Mouse (Mus musculus) forebrain, embryonic 14.5 days (tissue): ENCODE data around the gene Foxd1. TPM values are rescaled to one million over a fixed set of nuclear protein-coding genes. Genes with fewer than 3 reads are reported as not detected.

Experiments used
- ATAC-seq: fragments of 200-750 bp; cut with Nextera tagmentation; 2 replicates; pipeline ENCODE4 v1.8.0; 2017; ENCODE audit warnings: mild to moderate bottlenecking, moderate library complexity
- DNase-seq: peaks from one replicate; pipeline ENCODE4 v3.0.0-alpha.2; 2015; ENCODE audit warnings: low spot score
- H3K27ac ChIP-seq: fragments of 300-500 bp; sonication (generic); 2 replicates; pipeline ENCODE4 v1.5.1; 2014; ENCODE audit warnings: low read depth, mild to moderate bottlenecking, control low read depth, low read length, moderate library complexity
- H3K27me3 ChIP-seq: fragments of 300-500 bp; sonication (generic); replicated peaks from 2 replicates; pipeline ENCODE4 v1.6.1; 2014; ENCODE audit warnings: low read length, control low read depth, mixed read lengths; ENCODE audit not compliant: control insufficient read depth, insufficient read depth
- H3K36me3 ChIP-seq: fragments of 300-500 bp; sonication (generic); 2 replicates; pipeline ENCODE4 v1.6.1; 2014; ENCODE audit warnings: low read length, control low read depth; ENCODE audit not compliant: control insufficient read depth, insufficient read depth
- H3K4me1 ChIP-seq: fragments of 300-500 bp; sonication (generic); 2 replicates; pipeline ENCODE4 v1.6.1; 2014; ENCODE audit warnings: antibody characterized with exemption, low read length, control low read depth; ENCODE audit not compliant: control insufficient read depth, insufficient read depth
- H3K4me2 ChIP-seq: fragments of 300-500 bp; sonication (generic); 2 replicates; pipeline ENCODE4 v1.6.1; 2014; ENCODE audit warnings: mild to moderate bottlenecking, control low read depth, low read length
- H3K4me3 ChIP-seq: fragments of 300-500 bp; sonication (generic); 2 replicates; pipeline ENCODE4 v1.5.1; 2014; ENCODE audit warnings: low read depth, low read length, control low read depth
- H3K9ac ChIP-seq: fragments of 300-500 bp; sonication (generic); 2 replicates; pipeline ENCODE4 v1.6.1; 2014; ENCODE audit warnings: mild to moderate bottlenecking, low read length, control low read depth, moderate library complexity
- H3K9me3 ChIP-seq: fragments of 300-500 bp; sonication (generic); replicated peaks from 2 replicates; pipeline ENCODE4 v1.6.1; 2016; ENCODE audit warnings: low read length, control low read depth, mixed read lengths; ENCODE audit not compliant: control insufficient read depth
- WGBS: fragments of 180-500 bp; shearing (Covaris S2); extraction: QIAGEN DNeasy Blood & Tissue Kit; methylation state at CpG from one replicate; pipeline ENCODE4 v1.1.7; 2014; 5-methylcytosine and 5-hydroxymethylcytosine counted together
- polyA plus RNA-seq: library from polyadenylated mRNA; unstranded; fragments of >200 nt; fragmentation: Nextera tagmentation; extraction: Ambion mirVana; gene quantifications from 2 replicates; pipeline ENCODE4 v1.2.1, GENCODE M21; 2014

Foxd1 gene
- polyA plus RNA-seq, 1 experiment from 2014 or later, result 0.76 TPM

- Histone ChIP-seq H3K4me2 (no peak overlapping the region), H3K9ac (no peak overlapping the region), H3K27ac (no peak overlapping the region), H3K36me3 (no peaks in the 10 kb centered on the region), H3K27me3 (peaks cover 66% of the 10 kb centered on the region), H3K4me1 (no peaks in the 10 kb centered on the region; the same call in 1 of the 2 replicates), H3K4me3 (no peak overlapping the region), H3K9me3 (peaks cover 5% of the 10 kb centered on the region)
- DNase-seq (no peak), ATAC-seq (no peak)
- 42% methylated on average over 1 of the region's 1 CpGs for WGBS
Measured at GRCm38 (mm10) chr13:98389092-98389491, 35.0 kb downstream of the Foxd1 start.

DNA sequence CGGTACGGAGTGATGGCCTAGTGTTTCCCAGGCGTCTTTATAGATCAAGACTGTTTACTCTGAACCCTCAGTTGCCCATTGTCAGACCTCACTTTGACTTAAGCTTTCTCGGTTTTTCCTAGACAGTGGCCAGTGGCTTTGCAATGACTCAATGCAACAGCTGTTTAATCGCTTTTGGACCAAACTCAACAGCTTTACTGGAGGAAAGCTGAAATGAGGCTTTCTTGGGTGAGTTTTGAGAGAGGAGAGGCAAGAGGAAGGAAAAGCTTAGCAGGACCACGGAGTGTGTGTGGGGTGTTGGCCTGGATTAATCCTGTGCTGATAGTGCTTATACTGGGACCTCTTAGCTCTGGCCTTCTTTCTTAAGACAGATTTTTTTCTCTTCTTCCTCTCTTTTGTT is 36.3 kb downstream of the Foxd1 start:
- Histone ChIP-seq H3K9ac (no peak overlapping the region), H3K4me3 (peak overlapping the region; percentile 32; the same call in 1 of the 2 replicates), H3K4me2 (no peak overlapping the region; the same call in 1 of the 2 replicates), H3K27me3 (peaks cover 68% of the 10 kb centered on the region), H3K27ac (no peak overlapping the region), H3K36me3 (no peaks in the 10 kb centered on the region), H3K9me3 (peaks cover 5% of the 10 kb centered on the region), H3K4me1 (no peaks in the 10 kb centered on the region; the same call in 1 of the 2 replicates)
- peak; percentile 1 for DNase-seq
- ATAC-seq, result no peak
- 7% methylated on average over 6 of the region's 6 CpGs for WGBS

GRCm38 (mm10) chr13:98390771-98391634 is 37.0 kb downstream of the Foxd1 start:
- Histone ChIP-seq H3K27me3 (peaks cover 68% of the 10 kb centered on the region), H3K4me1 (no peaks in the 10 kb centered on the region; the same call in 1 of the 2 replicates), H3K4me3 (peak overlapping the region; percentile 32), H3K9me3 (peaks cover 5% of the 10 kb centered on the region), H3K27ac (no peak overlapping the region), H3K4me2 (peak overlapping the region; percentile 64), H3K36me3 (no peaks in the 10 kb centered on the region), H3K9ac (peak overlapping the region; percentile 25; the same call in 1 of the 2 replicates)
- WGBS, result 1% methylated on average over 67 of the region's 68 CpGs
- ATAC-seq, result no peak
- DNase-seq, result peak; percentile 53

DNA sequence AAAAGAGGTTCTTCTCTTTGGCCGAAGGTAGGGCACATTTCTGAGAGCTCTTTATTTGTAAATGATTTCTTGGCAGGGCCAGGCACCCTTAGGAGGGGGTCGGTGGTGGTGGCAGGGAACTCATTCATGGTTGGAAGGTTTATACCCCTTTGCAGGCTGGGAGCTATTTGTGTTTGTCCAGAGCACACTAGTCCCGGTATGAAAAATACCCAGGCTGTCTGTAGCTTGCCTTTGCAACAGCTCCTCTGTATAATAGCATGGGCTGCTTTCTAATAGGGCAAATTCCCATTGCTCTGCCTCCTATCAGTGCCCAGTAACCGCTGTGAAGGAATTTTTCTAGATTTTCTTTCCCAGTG is 37.6 kb downstream of the Foxd1 start:
- H3K9ac ChIP-seq, result no peak overlapping the region
- no peak overlapping the region for H3K27ac ChIP-seq
- peaks cover 64% of the 10 kb centered on the region for H3K27me3 ChIP-seq
- 6% methylated on average over 4 of the region's 4 CpGs for WGBS
- H3K4me2 ChIP-seq, result peak overlapping the region; percentile 64
- H3K9me3 ChIP-seq, result peaks cover under 1% of the 10 kb centered on the region; the same call in 1 of the 2 replicates
- H3K4me3 ChIP-seq, result peak overlapping the region; percentile 32
- H3K36me3 ChIP-seq, result no peaks in the 10 kb centered on the region
- no peaks in the 10 kb centered on the region; the same call in 1 of the 2 replicates for H3K4me1 ChIP-seq
- ATAC-seq (no peak), DNase-seq (peak; percentile 18)

DNA sequence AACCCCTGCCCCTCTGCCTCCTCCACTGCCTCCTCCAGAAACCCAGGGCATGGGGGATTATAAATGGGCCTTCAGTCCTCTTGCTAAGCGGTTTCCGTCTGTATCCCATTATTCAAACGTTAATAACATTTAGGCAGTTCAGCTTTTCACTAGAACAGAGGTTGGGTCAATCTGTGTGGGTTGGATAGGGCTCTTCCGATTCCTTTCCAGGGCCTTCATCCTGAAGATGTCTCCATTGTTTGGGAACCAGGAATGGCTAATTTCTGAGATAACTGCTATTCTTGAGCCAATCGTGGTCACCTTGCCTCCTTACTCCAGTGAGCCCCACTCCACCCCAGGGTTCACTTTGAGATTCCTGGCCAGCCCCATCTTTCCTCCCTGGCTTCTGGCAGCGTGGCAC is 38.0 kb downstream of the Foxd1 start:
- no peak for DNase-seq
- Histone ChIP-seq H3K4me3 (no peak overlapping the region), H3K27me3 (peaks cover 60% of the 10 kb centered on the region), H3K4me2 (no peak overlapping the region), H3K9me3 (no peaks in the 10 kb centered on the region), H3K4me1 (no peaks in the 10 kb centered on the region; the same call in 1 of the 2 replicates), H3K27ac (no peak overlapping the region), H3K36me3 (no peaks in the 10 kb centered on the region), H3K9ac (no peak overlapping the region)
- ATAC-seq, result no peak
- 18% methylated on average over 6 of the region's 6 CpGs for WGBS

GRCm38 (mm10) chr13:98393356-98394070 is 39.5 kb downstream of the Foxd1 start:
- no peak overlapping the region for H3K9ac ChIP-seq
- no peak overlapping the region for H3K4me2 ChIP-seq
- peak; percentile 49 for DNase-seq
- H3K4me1 ChIP-seq, result no peaks in the 10 kb centered on the region; the same call in 1 of the 2 replicates
- no peak overlapping the region for H3K27ac ChIP-seq
- no peaks in the 10 kb centered on the region for H3K36me3 ChIP-seq
- no peak for ATAC-seq
- WGBS, result 35% methylated on average over 10 of the region's 10 CpGs
- no peaks in the 10 kb centered on the region for H3K9me3 ChIP-seq
- peaks cover 56% of the 10 kb centered on the region for H3K27me3 ChIP-seq
- H3K4me3 ChIP-seq, result no peak overlapping the region

Other genes starting within 250 kb of the Foxd1 start
- 9.9 and 10.9 TPM in 2 replicates for gene Arhgef28, start 147.8 kb upstream of the Foxd1 start, polyA plus RNA-seq
- 26.4 and 30.6 TPM in 2 replicates for gene Utp15, start 91.2 kb upstream of the Foxd1 start, polyA plus RNA-seq
- gene Ankra2, start 91.2 kb upstream of the Foxd1 start, polyA plus RNA-seq, result 73.4 and 79.1 TPM in 2 replicates
- gene Gm21976, start 74.4 kb upstream of the Foxd1 start, polyA plus RNA-seq, result not detected in 2 replicates
- gene Btf3, start 37.2 kb upstream of the Foxd1 start, polyA plus RNA-seq, result 669 and 680 TPM in 2 replicates
- gene Gm10320, start 137.8 kb downstream of the Foxd1 start, polyA plus RNA-seq, result 0.85 and 1.3 TPM in 2 replicates